Mouse (Mus musculus) Patski (cell line): ENCODE data around the gene Stx8. TPM values are rescaled to one million over a fixed set of nuclear protein-coding genes. Genes with fewer than 3 reads are reported as not detected.

Source experiments
- ATAC-seq: fragments of 100-300 bp; one replicate; pipeline ENCODE4 v1.8.0; 2021
- CTCF ChIA-PET: fragments of 350-600 bp; sonication (Branson Sonifier 250); formaldehyde crosslinking; loops from one replicate; lab custom pipeline; 2022; ENCODE audit warnings: inconsistent platforms; lab: Charles Lee
- POLR2A ChIA-PET: fragments of 350-600 bp; sonication (Branson Sonifier 250); formaldehyde crosslinking; loops from one replicate; lab custom pipeline; 2022; ENCODE audit warnings: antibody characterized with exemption, inconsistent platforms; lab: Charles Lee
- DNase-seq: peaks from one replicate; pipeline ENCODE4 v3.0.0-alpha.2; 2011; ENCODE audit warnings: low read depth, low spot score
- H3K27me3 ChIP-seq: fragments of 371-371 bp; one replicate; pipeline ENCODE4 v1.5.1; 2021
- CTCF ChIP-seq: fragments of 100-300 bp; IDR thresholded peaks from one replicate; pipeline ENCODE4 v1.5.1; 2021
- in situ Hi-C: fragments of 300-500 bp; cut with MboI; formaldehyde crosslinking; loops from 3 replicates; pipeline ENCODE4 v1.11.1; 2018; ENCODE audit warnings: low pct_unique_long_range_greater_than_20kb, mixed read lengths
- polyA plus RNA-seq: library from polyadenylated mRNA; unstranded; gene quantifications from one replicate; pipeline ENCODE4 v1.2.3, GENCODE M21; 2021

Gene Stx8
- polyA plus RNA-seq, 1 experiment from 2014 or later, result 64.8 TPM

DNA sequence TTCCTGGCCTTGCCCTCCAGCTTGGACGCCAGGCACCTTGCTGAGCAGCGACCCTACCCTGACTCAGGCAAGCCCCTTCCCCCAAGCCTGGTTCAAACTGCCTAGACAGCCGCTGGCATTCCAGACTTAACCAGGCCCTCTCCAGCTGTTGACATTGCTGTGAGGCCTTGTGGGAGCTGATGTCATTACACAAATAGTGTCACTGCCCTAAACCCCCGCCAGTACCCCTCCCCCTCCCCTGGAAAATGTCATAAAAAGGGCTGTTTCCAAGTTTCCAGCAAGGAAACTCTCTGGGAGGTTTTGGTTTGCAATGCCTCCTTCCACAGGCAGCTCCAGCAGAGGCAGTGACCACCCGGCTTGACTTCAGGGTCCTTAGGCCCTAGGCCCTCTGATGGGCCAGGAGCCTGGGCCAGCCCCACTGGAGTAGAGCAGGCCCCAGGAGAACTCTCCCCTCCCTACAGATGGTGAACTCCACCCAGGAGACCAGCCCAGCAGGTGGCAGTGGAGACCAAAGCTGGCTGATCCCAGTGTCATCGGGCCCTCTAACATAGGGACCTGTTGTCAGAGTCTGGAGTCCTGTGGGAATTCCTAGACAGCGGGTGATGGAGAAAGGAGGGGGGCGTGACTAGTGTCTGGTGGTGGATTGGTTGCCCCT lies 246.1 kb downstream of the Stx8 start:
- no peak for TF ChIP-seq CTCF
- POLR2A ChIA-PET, result no interaction called here
- no peaks in the 10 kb centered on the region for H3K27me3 ChIP-seq
- DNase-seq, result no peak
- in situ Hi-C loops, result loop anchor here (5.0 kb wide), 1 partner anchor 195 kb away; no protein-coding TSS in a partner anchor
- CTCF ChIA-PET, result interaction anchor here (1.3 to 2.6 kb wide), 3 partner anchors 10 to 92 kb away, joined by 3 to 10 read pairs (median 5); no protein-coding TSS in a partner anchor
- peak; percentile 22 for ATAC-seq

DNA sequence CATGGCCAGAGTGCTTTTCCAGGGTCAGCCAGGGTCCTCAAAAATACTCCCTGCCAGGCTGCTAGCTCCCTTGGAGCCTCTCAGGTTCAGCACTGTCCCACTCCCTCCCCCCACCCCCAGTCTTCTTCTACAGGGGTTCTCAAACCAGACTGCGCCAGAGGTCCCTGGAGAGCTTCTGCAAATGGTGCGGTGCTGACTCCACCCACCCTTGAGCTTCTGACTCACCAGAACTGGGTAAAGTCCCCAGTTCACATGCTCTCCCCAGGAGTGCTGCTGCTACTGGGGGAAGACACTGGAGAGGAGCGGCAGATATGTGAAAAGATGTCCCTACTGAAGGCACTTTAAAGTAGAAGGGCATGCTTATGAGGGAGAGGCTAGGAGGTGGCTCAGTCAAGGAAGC lies 247.9 kb downstream of the Stx8 start:
- CTCF ChIA-PET, result no interaction called here
- no peak for ATAC-seq
- TF ChIP-seq CTCF, result no peak
- POLR2A ChIA-PET, result no interaction called here
- no peaks in the 10 kb centered on the region for H3K27me3 ChIP-seq
- in situ Hi-C loops, result loop anchor here (5.0 kb wide), 1 partner anchor 193 kb away; no protein-coding TSS in a partner anchor
- no peak for DNase-seq

GRCm38 (mm10) chr11:68214496-68215205 lies 248.7 kb downstream of the Stx8 start:
- POLR2A ChIA-PET, result interaction anchor here (0.9 kb wide), 1 partner anchor 39 kb away, joined by 3 read pairs; no protein-coding TSS in a partner anchor
- no peak for TF ChIP-seq CTCF
- H3K27me3 ChIP-seq, result no peaks in the 10 kb centered on the region
- DNase-seq (no peak), ATAC-seq (no peak)
- CTCF ChIA-PET, result no interaction called here
- in situ Hi-C loops, result loop anchor here (5.0 kb wide), 1 partner anchor 193 kb away; no protein-coding TSS in a partner anchor

DNA sequence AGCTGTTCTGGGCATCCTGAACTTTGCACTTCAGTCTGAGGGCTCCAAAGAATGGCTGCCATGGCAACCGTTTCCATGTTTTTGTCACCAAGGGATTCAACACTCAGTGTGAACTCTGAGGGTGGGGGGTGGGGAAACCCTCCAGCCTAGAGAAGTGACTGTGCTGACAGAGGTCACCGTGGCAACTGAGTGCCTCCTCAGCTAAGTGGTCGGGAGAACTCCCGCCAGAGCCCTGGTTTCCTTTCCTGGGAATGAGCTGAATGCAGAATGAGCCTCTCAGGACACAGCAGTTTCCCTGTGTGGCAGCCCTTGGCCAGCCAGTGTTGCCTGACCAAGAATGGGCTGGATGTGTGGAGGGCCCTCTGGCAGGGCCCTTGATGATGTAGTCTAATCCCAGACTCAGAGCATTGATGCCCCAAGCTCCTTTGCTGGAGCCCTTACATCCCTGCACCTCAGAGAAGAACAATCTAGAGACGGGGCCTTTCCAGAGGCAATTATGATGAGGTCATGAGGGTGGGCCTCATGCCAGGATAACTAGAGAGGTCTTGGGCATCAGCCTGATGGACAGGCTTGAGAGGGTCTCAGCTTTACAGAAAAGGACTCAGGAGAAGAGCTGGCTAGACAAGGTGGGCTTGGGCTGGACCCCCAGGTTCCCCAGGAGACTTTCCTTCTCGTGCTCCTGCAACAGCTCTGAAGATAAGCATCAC lies 249.4 kb downstream of the Stx8 start:
- TF ChIP-seq CTCF, result no peak
- H3K27me3 ChIP-seq, result no peaks in the 10 kb centered on the region
- DNase-seq (no peak), ATAC-seq (no peak)
- in situ Hi-C loops, result no loop called here
- CTCF ChIA-PET, result no interaction called here
- POLR2A ChIA-PET, result interaction anchor here (0.9 kb wide), 1 partner anchor 38 kb away, joined by 3 read pairs; no protein-coding TSS in a partner anchor

DNA sequence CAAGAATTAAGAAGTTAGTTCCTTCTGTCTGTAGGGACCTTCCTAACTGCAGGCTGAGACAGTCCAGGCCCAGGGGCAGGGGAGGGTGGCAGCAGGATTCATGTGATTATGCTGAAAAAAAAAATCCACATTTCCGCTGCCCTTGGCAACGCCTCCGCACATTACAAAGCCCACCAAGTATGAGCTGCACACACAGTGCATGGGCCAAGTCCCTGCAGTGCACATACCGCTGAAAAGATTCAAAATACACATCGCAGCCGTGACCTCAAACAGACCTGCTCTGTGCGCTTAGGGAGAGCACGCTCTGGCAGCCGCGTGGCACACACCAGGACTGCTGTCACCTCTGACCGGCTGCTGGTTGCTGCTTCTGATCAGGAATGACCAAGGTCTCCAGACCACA lies 250.0 kb downstream of the Stx8 start:
- no peak for DNase-seq
- TF ChIP-seq CTCF, result no peak
- no peaks in the 10 kb centered on the region for H3K27me3 ChIP-seq
- ATAC-seq, result no peak
- in situ Hi-C loops, result no loop called here
- POLR2A ChIA-PET, result no interaction called here
- CTCF ChIA-PET, result no interaction called here

DNA sequence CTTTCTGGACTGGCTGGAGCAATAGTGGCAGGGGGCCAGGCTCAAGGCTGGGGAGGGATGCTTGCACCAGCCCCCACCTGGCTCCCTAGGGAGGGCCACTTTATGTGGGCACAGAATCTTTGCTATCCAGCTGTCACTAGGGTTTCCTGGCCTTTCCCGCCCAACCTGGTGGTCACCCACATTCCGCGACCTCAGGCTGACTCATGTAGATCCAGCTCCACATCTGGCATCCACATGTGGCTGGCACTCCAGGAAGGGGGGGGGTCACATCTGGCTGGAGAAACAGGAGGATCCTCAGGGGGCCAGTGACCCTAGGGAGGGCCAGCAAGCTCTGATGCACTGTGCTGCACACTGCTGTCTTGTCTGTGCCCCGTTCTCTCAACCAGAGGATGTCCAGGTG lies 254.7 kb downstream of the Stx8 start:
- in situ Hi-C loops, result no loop called here
- DNase-seq (no peak), ATAC-seq (no peak)
- CTCF ChIA-PET, result no interaction called here
- no peaks in the 10 kb centered on the region for H3K27me3 ChIP-seq
- no peak for TF ChIP-seq CTCF
- POLR2A ChIA-PET, result no interaction called here

- DNase-seq (no peak), ATAC-seq (no peak)
- ChIA-PET CTCF (no interaction called here), POLR2A (interaction anchor here (1.2 kb wide), 1 partner anchor 14 kb away, joined by 3 read pairs; no protein-coding TSS in a partner anchor)
- no peak for TF ChIP-seq CTCF
- in situ Hi-C loops, result no loop called here
- H3K27me3 ChIP-seq, result no peaks in the 10 kb centered on the region
Observed at GRCm38 (mm10) chr11:68222209-68222608, 256.2 kb downstream of the Stx8 start.

GRCm38 (mm10) chr11:68223143-68223542 lies 257.1 kb downstream of the Stx8 start:
- no peaks in the 10 kb centered on the region for H3K27me3 ChIP-seq
- DNase-seq, result no peak
- POLR2A ChIA-PET, result no interaction called here
- TF ChIP-seq CTCF, result no peak
- in situ Hi-C loops, result no loop called here
- no peak for ATAC-seq
- CTCF ChIA-PET, result no interaction called here

GRCm38 (mm10) chr11:68226654-68227057 lies 260.7 kb downstream of the Stx8 start:
- CTCF ChIA-PET, result no interaction called here
- in situ Hi-C loops, result no loop called here

DNA sequence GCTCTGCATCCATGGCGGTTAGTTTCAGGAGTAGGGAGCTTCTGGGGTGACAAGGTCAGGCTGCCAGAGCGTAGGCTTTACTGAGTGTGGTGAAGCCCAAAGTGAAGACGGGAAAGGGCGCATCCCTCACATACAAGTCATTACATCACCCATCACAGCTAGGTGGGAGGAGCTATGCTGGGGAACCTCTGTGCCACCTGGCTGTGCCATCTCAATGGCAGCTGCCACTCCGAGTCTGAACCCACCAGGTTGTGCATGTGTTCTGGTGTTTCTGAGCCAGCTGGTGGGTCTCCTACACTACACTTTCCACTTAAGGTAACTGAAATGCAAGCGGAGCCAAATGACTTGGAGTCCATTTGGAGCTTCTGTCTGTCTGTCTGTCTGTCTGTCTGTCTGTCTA lies 261.8 kb downstream of the Stx8 start:
- TF ChIP-seq CTCF, result no peak
- ATAC-seq (no peak), DNase-seq (no peak)
- ChIA-PET CTCF (no interaction called here), POLR2A (no interaction called here)
- in situ Hi-C loops, result no loop called here
- H3K27me3 ChIP-seq, result no peaks in the 10 kb centered on the region

More at GRCm38 (mm10) chr11:68226654-68227057, 260.7 kb downstream of the Stx8 start:
- POLR2A ChIA-PET, result no interaction called here
- no peak for DNase-seq
- ATAC-seq, result no peak
- no peak for TF ChIP-seq CTCF
- no peaks in the 10 kb centered on the region for H3K27me3 ChIP-seq
